Mouse (Mus musculus) kidney, embryonic 15.5 days (tissue): ENCODE results near the gene Polr2f. TPM values are rescaled to one million over a fixed set of nuclear protein-coding genes. Genes with fewer than 3 reads are reported as not detected.

ENCODE experiments used
- ATAC-seq: fragments of 200-750 bp; cut with Nextera tagmentation; replicated peaks from 2 replicates; pipeline ENCODE4 v1.8.0; 2017; ENCODE audit warnings: moderate TSS enrichment; ENCODE audit not compliant: low FRiP score
- H3K27ac ChIP-seq: fragments of 300-500 bp; sonication (generic); 2 replicates; pipeline ENCODE4 v1.5.1; 2015; ENCODE audit warnings: mild to moderate bottlenecking, inconsistent platforms
- H3K27me3 ChIP-seq: fragments of 300-500 bp; sonication (generic); 2 replicates; pipeline ENCODE4 v1.6.1; 2015; ENCODE audit warnings: inconsistent platforms
- H3K36me3 ChIP-seq: fragments of 300-500 bp; sonication (generic); 2 replicates; pipeline ENCODE4 v1.6.1; 2015; ENCODE audit warnings: inconsistent platforms
- H3K4me1 ChIP-seq: fragments of 300-500 bp; sonication (generic); 2 replicates; pipeline ENCODE4 v1.6.1; 2015; ENCODE audit warnings: inconsistent platforms
- H3K4me2 ChIP-seq: fragments of 300-500 bp; sonication (generic); 2 replicates; pipeline ENCODE4 v1.6.1; 2015; ENCODE audit warnings: moderate library complexity, mild to moderate bottlenecking, inconsistent platforms
- H3K4me3 ChIP-seq: fragments of 300-500 bp; sonication (generic); replicated peaks from 2 replicates; pipeline ENCODE4 v1.5.1; 2015; ENCODE audit warnings: mild to moderate bottlenecking, inconsistent platforms
- H3K9ac ChIP-seq: fragments of 300-500 bp; sonication (generic); 2 replicates; pipeline ENCODE4 v1.6.1; 2015; ENCODE audit warnings: mild to moderate bottlenecking, inconsistent platforms
- H3K9me3 ChIP-seq: fragments of 300-500 bp; sonication (generic); replicated peaks from 2 replicates; pipeline ENCODE4 v1.6.1; 2016; ENCODE audit warnings: inconsistent platforms
- WGBS: fragments of 180-500 bp; shearing (Covaris S2); methylation state at CpG from one replicate; pipeline ENCODE4 v1.1.7; 2015; ENCODE audit warnings: mixed read lengths; 5-methylcytosine and 5-hydroxymethylcytosine counted together
- polyA plus RNA-seq: library from polyadenylated mRNA; unstranded; fragments of >200 nt; fragmentation: Nextera tagmentation; extraction: Ambion mirVana; gene quantifications from 2 replicates; pipeline ENCODE4 v1.2.1, GENCODE M21; 2015

Polr2f gene
- polyA plus RNA-seq, 1 experiment from 2014 or later = 303 TPM

GRCm38 (mm10) chr15:79135783-79136575 is 4.8 kb upstream of the Polr2f start:
- Histone ChIP-seq H3K36me3 (peaks cover 31% of the 10 kb centered on the region), H3K27ac (peak overlapping the region; percentile 41)

DNA sequence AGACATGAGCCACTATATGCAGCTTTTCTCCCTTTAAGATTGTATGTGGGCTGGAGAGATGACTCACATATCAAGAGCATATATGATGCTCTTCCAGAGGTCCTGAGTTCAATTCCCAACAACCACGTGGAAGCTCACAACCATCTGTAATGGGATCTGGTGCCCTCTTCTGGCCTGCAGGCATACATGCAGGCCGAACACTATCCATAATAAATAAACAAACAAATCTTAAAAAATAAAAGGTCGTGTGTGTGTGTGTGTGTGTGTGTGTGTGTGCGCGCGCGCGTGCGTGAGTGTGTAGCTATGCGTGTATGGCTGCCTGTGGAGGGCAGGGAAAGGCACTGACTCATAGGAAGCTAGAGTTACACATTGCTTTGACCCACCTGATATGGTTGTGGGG is 1.2 kb upstream of the Polr2f start:
- no peaks in the 10 kb centered on the region for H3K9me3 ChIP-seq
- H3K9ac ChIP-seq = no peak overlapping the region
- peaks cover 13% of the 10 kb centered on the region for H3K36me3 ChIP-seq
- H3K4me3 ChIP-seq = no peak overlapping the region
- no peak overlapping the region for H3K27ac ChIP-seq
- no peaks in the 10 kb centered on the region; the same call in 1 of the 2 replicates for H3K27me3 ChIP-seq
- H3K4me2 ChIP-seq = no peak overlapping the region
- 58% methylated on average over 10 of the region's 10 CpGs for WGBS
- no peak for ATAC-seq
- H3K4me1 ChIP-seq = peaks cover 48% of the 10 kb centered on the region

More at GRCm38 (mm10) chr15:79135783-79136575, 4.8 kb upstream of the Polr2f start:
- no peaks in the 10 kb centered on the region; the same call in 1 of the 2 replicates for H3K27me3 ChIP-seq
- 51% methylated on average over 11 of the region's 11 CpGs for WGBS
- peaks cover 34% of the 10 kb centered on the region for H3K4me1 ChIP-seq
- no peaks in the 10 kb centered on the region for H3K9me3 ChIP-seq
- 0 out of 2 replicates have a peak, but pooled peaks have one; percentile 52 for ATAC-seq
- H3K4me2 ChIP-seq = no peak overlapping the region
- H3K9ac ChIP-seq = no peak overlapping the region
- no peak overlapping the region for H3K4me3 ChIP-seq

DNA sequence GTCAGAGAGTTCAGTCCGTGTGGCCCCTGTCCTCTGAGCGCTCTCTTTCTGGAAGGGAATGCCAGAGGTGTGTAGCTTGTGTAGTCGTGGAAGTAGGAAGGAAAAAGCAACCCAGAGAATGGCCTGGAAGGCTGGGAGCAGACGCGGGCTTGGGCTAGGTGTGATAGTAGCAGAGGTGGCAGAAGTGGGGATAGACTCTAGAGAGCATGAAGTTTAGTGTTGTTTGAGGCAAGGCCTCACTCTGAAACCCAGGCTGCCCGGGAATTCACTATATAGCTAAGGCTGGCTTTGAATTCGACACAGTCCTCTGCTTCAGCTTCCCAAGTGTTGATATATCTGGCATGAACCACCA is 733 bp downstream of the Polr2f start:
- Histone ChIP-seq H3K36me3 (peaks cover 32% of the 10 kb centered on the region), H3K4me1 (peaks cover 30% of the 10 kb centered on the region), H3K9me3 (no peaks in the 10 kb centered on the region), H3K4me2 (peak overlapping the region; percentile 89), H3K27me3 (no peaks in the 10 kb centered on the region; the same call in 1 of the 2 replicates), H3K9ac (peak overlapping the region; percentile 64), H3K4me3 (peak overlapping the region; percentile 67), H3K27ac (peak overlapping the region; percentile 28; the same call in 1 of the 2 replicates)
- no peak; the same call in 1 of the 2 replicates for ATAC-seq
- WGBS = under 1% methylated on average over 7 of the region's 7 CpGs

GRCm38 (mm10) chr15:79143316-79143715 is 2.5 kb downstream of the Polr2f start:
- peaks cover 27% of the 10 kb centered on the region for H3K4me1 ChIP-seq
- H3K27me3 ChIP-seq = no peaks in the 10 kb centered on the region; the same call in 1 of the 2 replicates
- ATAC-seq = no peak
- 85% methylated on average over 12 of the region's 12 CpGs for WGBS
- H3K4me2 ChIP-seq = no peak overlapping the region
- H3K27ac ChIP-seq = no peak overlapping the region
- no peak overlapping the region for H3K9ac ChIP-seq
- H3K9me3 ChIP-seq = no peaks in the 10 kb centered on the region
- peaks cover 50% of the 10 kb centered on the region for H3K36me3 ChIP-seq
- no peak overlapping the region for H3K4me3 ChIP-seq

GRCm38 (mm10) chr15:79144021-79144420 is 3.2 kb downstream of the Polr2f start:
- H3K9me3 ChIP-seq = no peaks in the 10 kb centered on the region
- peaks cover 57% of the 10 kb centered on the region for H3K36me3 ChIP-seq
- H3K9ac ChIP-seq = no peak overlapping the region
- no peak overlapping the region for H3K4me2 ChIP-seq
- peaks cover 27% of the 10 kb centered on the region for H3K4me1 ChIP-seq
- H3K27ac ChIP-seq = no peak overlapping the region
- no peak overlapping the region for H3K4me3 ChIP-seq
- H3K27me3 ChIP-seq = no peaks in the 10 kb centered on the region; the same call in 1 of the 2 replicates
- 69% methylated on average over 8 of the region's 8 CpGs for WGBS
- ATAC-seq = no peak

GRCm38 (mm10) chr15:79145522-79145921 is 4.7 kb downstream of the Polr2f start:
- WGBS = 87% methylated on average over 7 of the region's 7 CpGs
- no peaks in the 10 kb centered on the region for H3K9me3 ChIP-seq
- no peak for ATAC-seq

GRCm38 (mm10) chr15:79148533-79148932 is 7.7 kb downstream of the Polr2f start:
- WGBS = 46% methylated on average over 7 of the region's 7 CpGs

More at GRCm38 (mm10) chr15:79145522-79145921, 4.7 kb downstream of the Polr2f start:
- no peak overlapping the region for H3K4me2 ChIP-seq
- H3K27me3 ChIP-seq = no peaks in the 10 kb centered on the region
- no peak overlapping the region for H3K9ac ChIP-seq
- H3K4me1 ChIP-seq = peaks cover 22% of the 10 kb centered on the region
- H3K36me3 ChIP-seq = peaks cover 68% of the 10 kb centered on the region
- no peak overlapping the region for H3K27ac ChIP-seq
- no peak overlapping the region for H3K4me3 ChIP-seq

GRCm38 (mm10) chr15:79151881-79152280 is 11.1 kb downstream of the Polr2f start:
- ATAC-seq = no peak
- Histone ChIP-seq H3K27ac (no peak overlapping the region), H3K4me2 (no peak overlapping the region), H3K9ac (no peak overlapping the region), H3K4me3 (no peak overlapping the region), H3K9me3 (no peaks in the 10 kb centered on the region), H3K27me3 (peaks cover 4% of the 10 kb centered on the region; the same call in 1 of the 2 replicates), H3K4me1 (peaks cover 6% of the 10 kb centered on the region), H3K36me3 (peaks cover 61% of the 10 kb centered on the region)
- 71% methylated on average over 8 of the region's 8 CpGs for WGBS

More at GRCm38 (mm10) chr15:79148533-79148932, 7.7 kb downstream of the Polr2f start:
- H3K9ac ChIP-seq = no peak overlapping the region
- ATAC-seq = peak; percentile 46; the same call in 1 of the 2 replicates
- no peak overlapping the region for H3K27ac ChIP-seq
- no peaks in the 10 kb centered on the region for H3K27me3 ChIP-seq
- no peaks in the 10 kb centered on the region for H3K9me3 ChIP-seq
- peaks cover 3% of the 10 kb centered on the region; the same call in 1 of the 2 replicates for H3K4me1 ChIP-seq
- peaks cover 94% of the 10 kb centered on the region for H3K36me3 ChIP-seq
- H3K4me3 ChIP-seq = no peak overlapping the region
- no peak overlapping the region for H3K4me2 ChIP-seq

DNA sequence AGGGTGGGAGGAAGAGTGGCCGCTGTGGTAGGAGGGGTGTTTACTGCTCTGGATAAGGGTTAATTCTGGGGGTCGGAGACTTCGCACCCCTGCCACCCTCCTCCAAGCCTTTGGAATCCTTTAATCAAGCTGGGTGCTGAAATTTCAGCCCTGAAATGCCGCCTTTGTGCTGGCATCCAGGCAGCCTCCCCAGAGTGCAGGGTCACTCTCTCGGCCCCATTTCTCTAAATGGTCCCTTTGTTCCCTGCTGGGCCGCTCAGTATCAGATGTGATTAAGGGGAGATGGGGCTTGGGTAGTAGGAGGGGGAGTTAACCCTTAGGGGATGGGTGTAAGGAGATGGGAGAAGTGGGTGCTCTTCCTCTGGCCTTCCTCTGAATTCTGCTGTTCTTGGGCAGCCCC is 11.9 kb downstream of the Polr2f start:
- Histone ChIP-seq H3K36me3 (peaks cover 53% of the 10 kb centered on the region), H3K27me3 (peaks cover 10% of the 10 kb centered on the region; the same call in 1 of the 2 replicates), H3K4me2 (no peak overlapping the region), H3K9me3 (no peaks in the 10 kb centered on the region), H3K27ac (no peak overlapping the region), H3K9ac (no peak overlapping the region), H3K4me1 (peaks cover 6% of the 10 kb centered on the region), H3K4me3 (no peak overlapping the region)
- no peak for ATAC-seq
- WGBS = 46% methylated on average over 6 of the region's 6 CpGs

- H3K9ac ChIP-seq = no peak overlapping the region; the same call in 1 of the 2 replicates
- peaks cover 31% of the 10 kb centered on the region for H3K27me3 ChIP-seq
- H3K4me2 ChIP-seq = no peak overlapping the region
- H3K9me3 ChIP-seq = no peaks in the 10 kb centered on the region
- peaks cover 28% of the 10 kb centered on the region for H3K36me3 ChIP-seq
- no peak overlapping the region for H3K27ac ChIP-seq
- no peak for ATAC-seq
- H3K4me3 ChIP-seq = no peak overlapping the region
- 27% methylated on average over 3 of the region's 3 CpGs for WGBS
- H3K4me1 ChIP-seq = peaks cover 6% of the 10 kb centered on the region
Measured at GRCm38 (mm10) chr15:79155572-79155971, 14.8 kb downstream of the Polr2f start.

GRCm38 (mm10) chr15:79162301-79162700 is 21.5 kb downstream of the Polr2f start:
- Histone ChIP-seq H3K9ac (no peak overlapping the region), H3K4me3 (no peak overlapping the region), H3K4me2 (no peak overlapping the region), H3K27ac (no peak overlapping the region), H3K36me3 (no peaks in the 10 kb centered on the region), H3K4me1 (peaks cover 14% of the 10 kb centered on the region), H3K27me3 (peaks cover 82% of the 10 kb centered on the region), H3K9me3 (no peaks in the 10 kb centered on the region)
- 71% methylated on average over 7 of the region's 7 CpGs for WGBS
- ATAC-seq = no peak

GRCm38 (mm10) chr15:79162822-79163221 is 22.0 kb downstream of the Polr2f start:
- no peak overlapping the region for H3K27ac ChIP-seq
- no peak overlapping the region for H3K9ac ChIP-seq
- H3K4me3 ChIP-seq = peak overlapping the region; percentile 26; the same call in 1 of the 2 replicates
- WGBS = 50% methylated on average over 14 of the region's 14 CpGs
- H3K4me1 ChIP-seq = peaks cover 14% of the 10 kb centered on the region
- ATAC-seq = no peak
- H3K27me3 ChIP-seq = peaks cover 79% of the 10 kb centered on the region
- H3K4me2 ChIP-seq = no peak overlapping the region
- no peaks in the 10 kb centered on the region for H3K9me3 ChIP-seq
- H3K36me3 ChIP-seq = no peaks in the 10 kb centered on the region
